Mouse (Mus musculus) erythroblast, embryonic 14.5 days (primary cell): Measurements from ENCODE around the gene Wbp1.

ENCODE experiments used
- GATA1 ChIP-seq: IDR thresholded peaks from 2 replicates; pipeline ENCODE4 v1.6.1; 2012; ENCODE audit warnings: low read length, inconsistent platforms, mixed read lengths
- TAL1 ChIP-seq: IDR thresholded peaks from 3 replicates; pipeline ENCODE4 v1.6.1; 2012; ENCODE audit warnings: low read length, inconsistent platforms, mixed read lengths

- TF ChIP-seq GATA1 (no peak), TAL1 (no peak)
Observed at GRCm38 (mm10) chr6:83118369-83118768, 3.0 kb downstream of the Wbp1 start.
